Mouse (Mus musculus) cerebellum, postnatal 14 days (tissue): Measurements from ENCODE around the gene Urad.

Experiments
- DNase-seq, 2 experiments: peaks; one replicate each; pipeline ENCODE4 v3.0.0; 2021; ENCODE audit warnings: mixed read lengths in 2 of 2

The Urad gene

DNA sequence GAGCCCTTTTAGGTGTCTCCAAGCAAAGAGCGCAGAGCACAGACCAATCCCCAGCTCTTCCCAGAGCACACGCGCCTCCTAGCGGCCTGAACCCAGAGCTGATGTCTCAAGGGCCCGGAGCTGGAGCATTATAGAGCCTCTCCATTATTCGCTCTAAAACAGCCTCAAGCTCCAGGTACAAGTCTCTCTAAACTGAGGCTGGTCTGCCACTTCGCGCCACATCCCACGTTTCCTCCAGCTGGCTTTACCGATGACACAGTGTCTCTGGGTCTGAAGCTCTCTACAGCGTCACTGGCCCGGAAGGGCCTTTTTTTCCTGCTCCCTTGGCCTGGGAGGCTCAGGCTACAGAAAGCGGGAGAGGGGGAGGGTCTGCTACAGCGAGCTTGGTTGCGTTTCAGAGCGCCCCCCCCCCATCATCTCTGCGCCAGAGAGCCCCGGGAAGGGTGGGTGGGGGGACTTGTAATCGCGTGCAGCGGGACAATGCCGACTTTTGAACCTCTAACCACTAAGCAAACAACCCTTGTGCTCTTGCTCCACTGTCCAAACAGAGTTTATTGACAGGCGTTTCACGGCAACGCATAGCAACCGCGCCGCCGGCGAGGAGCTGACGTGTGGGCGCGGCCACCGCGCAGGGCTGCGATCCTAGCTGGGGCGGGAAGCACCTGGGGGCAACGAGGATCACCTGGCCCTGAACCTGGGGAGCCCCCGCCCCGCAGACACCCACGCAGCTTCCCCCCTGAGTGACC is 22.8 kb downstream of the Urad start:
- peak; percentile 56 to 73 for DNase-seq

- DNase-seq = no peak
Measured at GRCm38 (mm10) chr5:147297249-147297648, 25.0 kb downstream of the Urad start.

GRCm38 (mm10) chr5:147294121-147294520 is 28.1 kb downstream of the Urad start:
- DNase-seq = peak; percentile 51 to 61

DNA sequence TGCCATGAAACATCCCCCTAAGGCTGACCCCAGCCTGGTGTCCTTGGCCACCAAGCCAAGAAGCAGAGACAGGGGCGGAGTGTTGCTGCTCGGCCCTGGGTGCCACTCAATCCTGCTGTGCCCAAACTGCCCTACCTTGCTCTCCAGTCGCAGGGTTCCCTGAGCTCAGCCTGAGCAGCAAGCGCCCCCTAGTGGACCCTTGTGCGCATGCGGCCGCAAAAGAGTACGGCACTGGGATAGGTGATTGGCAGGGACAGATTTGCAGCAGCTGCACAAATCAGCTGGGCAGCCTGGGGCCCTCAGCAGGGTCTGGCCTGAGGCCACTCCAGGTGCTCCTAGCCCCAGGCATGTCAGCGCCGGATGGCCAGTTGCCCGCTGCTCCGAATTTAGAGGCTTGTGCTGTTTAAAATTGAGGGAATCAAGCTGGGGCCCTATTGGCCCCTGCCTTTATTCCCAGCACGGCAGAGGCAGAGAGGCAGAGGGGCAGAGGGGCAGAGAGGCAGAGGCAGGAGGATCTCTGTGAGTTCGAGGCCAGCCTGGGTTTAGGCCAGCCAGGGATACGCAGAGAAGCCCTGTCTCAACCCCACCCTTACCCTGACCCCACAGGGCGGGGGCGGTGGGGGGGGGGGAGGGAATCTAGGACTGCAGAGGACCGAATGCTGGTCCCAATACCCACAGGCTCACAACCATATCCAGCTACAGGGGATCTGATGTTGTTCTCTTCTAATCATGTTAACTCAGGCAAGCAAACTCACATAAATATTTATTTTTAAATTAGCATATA is 28.9 kb downstream of the Urad start:
- DNase-seq = peak; percentile 71 to 81

- DNase-seq = no peak
Measured at GRCm38 (mm10) chr5:147292506-147293120, 29.6 kb downstream of the Urad start.

DNA sequence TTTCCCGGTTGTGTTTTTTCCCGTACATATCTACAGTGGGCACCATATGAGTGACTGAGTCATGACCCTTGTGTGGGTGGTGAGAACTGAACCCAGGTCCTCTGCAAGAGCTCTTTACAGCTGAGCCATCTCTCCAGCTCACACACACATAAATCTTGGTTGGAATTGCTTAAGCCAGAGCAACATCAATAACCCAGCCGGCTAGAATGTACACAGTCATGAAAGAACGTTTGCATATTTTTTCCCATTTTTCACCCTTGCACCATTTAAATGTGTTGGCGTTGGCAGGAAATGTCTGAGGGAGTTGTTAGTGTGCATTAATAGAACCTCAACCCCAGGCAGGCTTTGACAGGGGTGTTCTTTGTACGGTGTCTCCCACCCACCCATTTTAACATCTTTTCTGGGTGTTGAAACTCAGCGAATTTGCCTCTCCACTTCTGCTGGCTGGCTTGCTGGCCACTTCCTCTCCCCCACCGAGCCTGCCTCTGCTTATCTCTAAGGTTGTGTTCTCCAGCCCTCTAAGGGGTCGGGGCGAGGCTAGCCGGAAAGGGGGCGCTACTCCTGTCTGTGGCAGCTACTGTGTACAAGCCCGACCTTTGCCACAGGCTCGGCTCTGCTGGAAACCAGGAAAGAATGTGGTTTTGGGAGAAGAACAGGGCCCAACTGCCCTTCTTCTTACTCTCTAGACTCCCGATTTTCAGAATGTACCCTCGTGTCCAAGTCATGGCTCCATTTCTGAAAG is 30.3 kb downstream of the Urad start:
- DNase-seq = no peak

DNA sequence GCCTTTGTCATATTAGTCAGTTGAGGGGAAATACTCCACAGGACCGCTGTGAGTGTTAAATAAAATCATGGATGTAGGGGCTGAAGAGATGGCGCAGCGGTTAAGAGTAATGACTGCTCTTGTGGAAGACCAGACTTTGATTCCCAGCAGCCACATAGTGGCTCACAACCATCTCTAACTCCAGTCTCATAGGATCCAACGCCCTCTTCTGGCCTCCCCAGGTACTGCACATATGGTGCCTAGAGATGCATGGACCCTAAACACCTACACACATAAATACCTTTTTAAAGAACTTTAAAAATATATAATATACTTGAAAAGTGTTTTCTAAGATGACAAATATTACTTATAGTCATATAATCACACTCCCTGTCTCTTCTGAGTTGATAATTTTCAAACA is 37.9 kb downstream of the Urad start:
- DNase-seq = no peak

DNA sequence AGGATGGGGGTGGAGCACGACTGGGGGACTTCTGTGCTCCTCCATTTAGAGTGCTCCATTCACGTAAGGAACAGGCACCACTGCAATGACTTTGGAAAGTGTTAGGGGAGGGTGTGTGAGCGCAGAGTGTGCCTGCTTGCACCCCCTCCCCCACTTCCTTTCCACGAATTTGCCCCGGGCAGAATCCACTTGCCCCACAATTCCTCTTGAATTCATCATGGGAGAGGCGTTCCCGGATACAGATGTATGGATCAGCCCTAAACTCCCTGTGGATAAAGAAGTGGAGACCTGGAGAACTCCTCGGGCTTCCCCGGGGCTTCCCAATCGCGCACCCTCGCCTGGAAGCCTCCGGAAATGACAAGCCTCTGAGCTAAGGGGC is 44.7 kb downstream of the Urad start:
- no peak for DNase-seq

DNA sequence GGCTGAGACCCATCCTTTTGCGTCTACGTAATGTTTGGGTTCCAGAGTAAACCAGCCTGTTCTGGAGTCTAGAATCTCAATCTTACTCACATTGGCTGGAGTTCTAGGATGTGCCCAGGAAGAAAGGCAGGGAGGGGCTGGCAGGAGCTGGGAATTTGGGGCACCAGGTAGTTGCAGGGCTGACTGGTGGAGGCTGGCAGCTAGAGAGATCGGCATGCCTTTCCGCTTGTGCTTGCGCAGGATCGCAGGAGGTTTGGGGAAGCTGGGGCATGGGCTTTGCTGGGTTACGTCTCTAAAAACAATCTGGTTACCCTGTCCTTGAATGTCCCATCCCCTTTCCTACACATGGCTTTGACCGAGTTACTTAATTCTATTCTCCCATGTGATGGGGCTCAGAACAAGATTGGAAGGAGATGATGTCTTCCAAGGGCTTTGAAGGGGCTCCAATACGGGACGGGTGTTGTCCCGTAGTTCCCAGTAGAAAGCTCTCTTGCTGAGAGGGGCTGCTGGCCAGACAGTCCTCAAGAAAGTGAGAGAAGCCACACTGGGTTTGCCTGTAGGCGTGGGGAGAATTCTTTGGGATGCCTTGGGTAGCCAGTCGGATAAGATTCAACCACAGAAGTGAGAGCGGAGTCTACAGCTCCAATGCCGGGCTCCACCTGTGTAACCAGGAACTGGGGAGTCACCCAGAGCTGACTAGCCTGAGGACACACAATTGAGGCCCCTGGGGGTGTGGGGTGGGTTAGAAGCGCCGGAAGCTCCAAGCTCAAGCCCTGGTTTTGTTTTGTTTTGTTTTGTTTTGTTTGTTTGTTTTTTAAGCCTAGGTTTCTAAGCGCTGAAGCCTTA is 45.3 kb downstream of the Urad start:
- no peak for DNase-seq

DNA sequence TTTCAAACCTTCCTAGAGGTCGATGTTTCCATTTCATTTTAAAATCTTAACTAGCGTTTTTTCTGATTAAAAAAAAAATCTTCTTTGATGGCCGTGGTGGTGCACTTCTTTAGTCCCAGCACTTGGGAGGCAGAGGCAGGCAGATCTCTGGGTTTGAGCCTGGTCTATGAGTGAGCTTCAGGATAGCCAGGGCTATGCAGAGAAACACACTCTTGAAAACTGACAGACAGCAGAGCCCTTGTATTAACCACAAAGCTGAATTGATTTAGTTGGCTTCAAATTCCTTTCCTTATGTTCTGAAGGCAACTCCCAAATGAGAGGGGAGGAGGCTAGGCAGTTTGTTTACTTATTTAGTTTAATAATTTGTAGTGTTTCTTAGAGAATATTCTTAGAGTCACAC is 46.5 kb downstream of the Urad start:
- no peak for DNase-seq

DNA sequence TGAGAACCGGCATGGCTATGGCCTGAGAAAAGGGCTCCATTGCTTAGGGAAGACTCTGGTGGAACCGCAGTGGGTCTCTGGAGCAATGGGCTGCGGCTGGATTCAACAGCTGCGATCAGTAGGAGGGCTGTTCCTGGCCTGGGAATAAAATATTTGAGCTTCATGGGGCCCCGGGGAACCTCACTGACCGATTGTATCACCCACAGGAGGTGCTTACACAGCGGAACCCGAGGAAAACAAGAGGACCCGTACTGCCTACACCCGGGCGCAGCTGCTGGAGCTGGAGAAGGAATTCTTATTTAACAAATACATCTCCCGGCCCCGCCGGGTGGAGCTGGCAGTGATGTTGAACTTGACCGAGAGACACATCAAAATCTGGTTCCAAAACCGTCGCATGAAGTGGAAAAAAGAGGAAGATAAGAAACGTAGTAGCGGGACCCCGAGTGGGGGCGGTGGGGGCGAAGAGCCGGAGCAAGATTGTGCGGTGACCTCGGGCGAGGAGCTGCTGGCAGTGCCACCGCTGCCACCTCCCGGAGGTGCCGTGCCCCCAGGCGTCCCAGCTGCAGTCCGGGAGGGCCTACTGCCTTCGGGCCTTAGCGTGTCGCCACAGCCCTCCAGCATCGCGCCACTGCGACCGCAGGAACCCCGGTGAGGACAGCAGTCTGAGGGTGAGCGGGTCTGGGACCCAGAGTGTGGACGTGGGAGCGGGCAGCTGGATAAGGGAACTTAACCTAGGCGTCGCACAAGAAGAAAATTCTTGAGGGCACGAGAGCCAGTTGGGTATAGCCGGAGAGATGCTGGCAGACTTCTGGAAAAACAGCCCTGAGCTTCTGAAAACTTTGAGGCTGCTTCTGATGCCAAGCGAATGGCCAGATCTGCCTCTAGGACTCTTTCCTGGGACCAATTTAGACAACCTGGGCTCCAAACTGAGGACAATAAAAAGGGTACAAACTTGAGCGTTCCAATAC is 47.8 kb downstream of the Urad start:
- DNase-seq = no peak

DNA sequence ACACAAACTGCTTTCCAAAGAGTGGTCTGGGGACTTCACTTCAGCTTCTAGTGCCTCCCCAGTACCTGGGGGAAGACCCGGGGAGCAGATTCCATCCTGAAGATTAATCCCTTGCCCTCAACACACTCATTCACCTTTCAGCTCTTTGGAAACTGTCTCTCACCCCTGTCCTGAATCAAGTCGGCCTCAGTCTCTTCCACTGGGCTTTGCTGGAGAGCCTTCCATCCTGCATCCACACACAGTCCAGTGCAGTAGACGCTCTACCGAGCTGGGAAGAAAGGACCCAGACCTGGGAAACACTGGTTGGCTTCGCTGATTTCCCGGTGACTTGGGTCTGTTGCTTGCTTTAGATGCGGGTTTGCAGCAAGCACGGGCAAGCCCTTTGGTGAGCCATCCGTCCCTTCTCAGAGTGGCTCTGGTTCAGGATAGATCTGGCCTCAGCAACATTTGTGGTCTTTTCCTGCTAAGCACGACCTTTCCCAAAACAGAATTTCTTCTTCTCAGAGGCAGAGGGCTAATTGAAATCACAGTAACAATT is 49.4 kb downstream of the Urad start:
- no peak for DNase-seq

- DNase-seq = no peak
Measured at GRCm38 (mm10) chr5:147272046-147272807, 50.0 kb downstream of the Urad start.

GRCm38 (mm10) chr5:147270673-147271655 is 51.3 kb downstream of the Urad start:
- no peak for DNase-seq

- DNase-seq = no peak
Measured at GRCm38 (mm10) chr5:147269926-147270672, 52.1 kb downstream of the Urad start, which contains the start of gene Pdx1. Gene Pdx1, plus strand, starts transcription at chr5:147269959.

DNA sequence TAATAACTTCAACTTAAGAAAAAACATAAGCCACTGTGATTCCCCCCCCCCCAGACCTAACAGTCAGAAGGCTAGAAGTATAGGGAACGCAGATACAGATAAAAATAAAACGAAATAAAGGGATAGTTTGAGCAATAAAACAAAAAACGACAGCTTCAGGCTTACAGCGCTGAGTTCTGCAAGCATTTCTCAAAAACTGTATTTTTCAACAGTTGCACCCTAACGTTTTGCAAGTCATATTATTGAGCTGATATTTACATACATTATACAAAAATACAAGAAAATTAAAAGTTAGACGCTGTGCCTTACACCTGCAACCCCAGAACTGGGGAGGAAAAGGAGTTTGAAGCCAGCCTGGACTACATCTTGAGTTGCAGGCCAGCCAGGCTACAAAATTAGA is 52.9 kb downstream of the Urad start:
- no peak for DNase-seq

DNA sequence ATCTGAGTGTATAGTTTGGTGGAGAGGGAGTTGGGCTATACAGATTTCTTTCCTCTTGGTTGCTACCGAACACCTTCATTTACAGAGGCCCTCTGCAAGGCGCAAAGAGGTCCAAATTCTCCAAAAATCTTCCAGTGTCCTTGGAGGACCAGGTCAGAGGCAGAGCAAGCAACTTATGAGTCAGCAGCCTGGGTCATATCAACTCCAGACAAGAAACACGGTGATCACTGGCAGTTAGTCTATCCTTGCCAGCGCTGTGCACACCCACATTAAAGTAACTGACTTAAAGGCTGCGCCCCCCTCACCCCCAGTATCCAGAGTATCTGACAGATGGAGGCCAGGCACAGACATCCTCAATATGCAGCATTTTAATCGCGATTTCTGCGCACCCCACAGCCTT is 53.5 kb downstream of the Urad start:
- DNase-seq = no peak

DNA sequence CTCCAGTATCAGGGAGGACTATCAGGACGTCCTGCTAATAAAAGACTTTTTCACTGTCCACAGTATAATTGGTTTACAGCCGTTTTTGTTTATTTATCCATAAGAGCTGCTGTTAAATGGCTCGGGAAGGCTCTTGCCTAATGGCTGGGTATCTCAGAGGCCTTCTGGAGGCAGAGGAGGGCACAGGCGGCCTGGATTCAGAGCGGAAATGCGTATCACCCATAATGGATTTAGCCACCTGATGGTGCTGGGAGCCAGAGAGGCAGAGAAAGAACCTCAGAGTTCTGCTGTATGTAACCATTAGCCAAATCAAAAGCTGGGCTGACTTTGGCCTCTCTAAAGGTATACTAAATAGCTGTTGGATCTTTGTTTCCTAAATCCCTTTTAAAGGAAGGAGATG is 54.8 kb downstream of the Urad start:
- DNase-seq = no peak
